Mouse (Mus musculus) R1 (cell line): Measurements from ENCODE around the gene Fxyd1.

Experiments
- DNase-seq: peaks from one replicate; pipeline ENCODE4 v3.0.0-alpha.2; 2018; ENCODE audit warnings: low read depth, low spot score

Gene Fxyd1

GRCm38 (mm10) chr7:31057071-31057470, at the start of gene Fxyd1:
Fxyd1 (minus strand) TSS chr7:31057199.
- no peak for DNase-seq

GRCm38 (mm10) chr7:31106166-31106565, 49.2 kb upstream of the Fxyd1 start:
- no peak for DNase-seq

DNA sequence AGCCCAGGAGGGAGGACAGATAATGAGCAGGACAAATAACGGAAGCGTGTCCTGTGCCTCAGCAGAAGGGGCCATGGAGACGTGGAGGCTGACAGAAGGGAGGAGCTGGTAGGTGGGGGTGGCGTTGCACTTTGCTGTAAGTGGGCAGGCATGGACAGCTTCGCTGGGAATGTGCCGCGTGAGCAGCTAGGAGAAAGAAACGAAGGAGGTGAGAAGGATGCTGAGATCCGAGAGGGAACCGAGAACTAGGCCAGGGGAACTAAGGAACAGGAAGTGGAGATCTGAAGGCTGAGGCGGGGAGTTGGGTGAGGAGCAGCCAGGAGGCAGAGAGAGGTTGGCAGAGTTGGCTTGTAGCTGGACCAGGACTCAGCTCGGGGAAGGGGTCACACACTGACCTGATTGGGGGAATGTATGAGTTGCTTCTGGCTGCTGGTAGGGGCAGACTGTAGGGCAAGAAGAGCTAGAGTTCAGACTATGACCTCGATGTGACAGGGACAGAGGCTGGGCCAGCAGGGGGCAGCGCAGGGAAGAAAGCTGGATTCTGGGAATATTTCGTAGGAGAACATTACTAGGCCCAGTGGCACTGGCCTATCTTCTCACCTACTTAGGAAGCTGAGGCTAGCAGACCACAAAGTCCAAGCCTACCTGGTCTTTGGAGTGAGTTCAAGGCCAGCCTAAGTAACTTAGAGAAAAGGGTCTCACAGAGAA, 48.2 kb upstream of the Fxyd1 start:
- no peak for DNase-seq

DNA sequence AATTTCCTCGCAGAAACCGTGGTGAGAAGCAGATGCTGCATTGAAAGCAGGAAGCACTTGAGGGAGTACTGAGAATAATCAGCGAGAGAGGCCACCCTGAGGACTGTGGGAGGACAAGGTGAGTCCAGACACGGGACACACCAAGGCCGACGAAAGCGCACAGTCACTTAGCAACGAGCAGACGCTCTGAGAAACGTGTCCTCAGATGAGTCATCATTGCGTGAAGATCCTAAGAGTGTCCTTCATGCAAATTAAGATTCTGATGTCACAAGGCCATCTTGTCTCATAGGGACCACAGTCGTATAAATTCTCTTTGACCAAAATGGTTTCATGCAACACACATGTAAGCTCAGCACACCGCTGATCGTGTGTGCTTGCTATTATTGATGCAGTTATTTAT, 43.8 kb upstream of the Fxyd1 start:
- no peak for DNase-seq

- DNase-seq = peak; percentile 30
These were observed 42.6 kb upstream of the Fxyd1 start for GRCm38 (mm10) chr7:31099612-31099982.

DNA sequence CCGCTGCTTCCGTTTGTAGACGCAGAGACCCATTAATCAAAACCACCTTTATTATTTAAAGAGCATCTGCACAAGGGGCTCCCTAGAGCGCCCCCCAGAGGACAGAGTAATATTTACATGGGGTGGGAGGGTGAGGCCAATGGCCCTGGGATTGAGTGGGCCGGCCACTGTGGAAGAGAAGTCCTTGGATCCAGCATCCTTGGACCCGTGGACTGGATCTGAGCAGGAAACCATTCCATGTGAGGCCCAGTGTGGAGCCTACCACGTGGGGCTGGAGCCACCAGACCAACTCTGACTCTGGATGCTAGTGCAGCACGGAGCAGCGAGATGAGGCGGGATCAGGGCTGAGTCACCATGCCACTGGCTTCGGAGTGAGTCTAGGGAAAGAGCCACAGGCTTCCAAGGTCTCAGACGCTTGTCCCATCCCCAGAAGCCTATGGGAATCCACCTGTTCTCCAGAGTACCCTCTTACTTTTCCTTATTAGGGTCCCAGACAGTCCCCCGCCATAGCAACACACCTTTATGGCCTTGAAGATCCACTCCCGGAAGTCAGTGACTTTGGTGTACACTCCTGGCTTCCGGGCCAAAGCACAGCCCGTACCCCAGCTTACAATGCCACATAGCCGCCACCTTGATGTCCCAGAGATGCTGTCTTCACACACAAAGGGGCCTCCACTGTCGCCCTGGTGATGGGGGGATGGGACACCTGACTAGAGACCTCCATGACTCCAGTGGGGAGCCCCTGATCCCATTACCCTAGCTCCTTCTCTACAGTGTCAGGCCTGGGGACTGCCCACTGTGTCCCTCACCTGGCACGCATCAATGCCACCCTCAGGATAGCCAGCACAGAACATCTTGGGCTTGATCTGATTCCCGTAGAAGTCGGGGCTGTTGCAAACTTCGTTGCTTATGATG, 42.0 kb upstream of the Fxyd1 start:
- DNase-seq = peak; percentile 60

GRCm38 (mm10) chr7:31097583-31098248, 40.7 kb upstream of the Fxyd1 start:
- DNase-seq = peak; percentile 93

- no peak for DNase-seq
These were observed 40.0 kb upstream of the Fxyd1 start for GRCm38 (mm10) chr7:31096892-31097564.

- peak; percentile 34 for DNase-seq
These were observed 37.9 kb upstream of the Fxyd1 start for GRCm38 (mm10) chr7:31094774-31095501.

DNA sequence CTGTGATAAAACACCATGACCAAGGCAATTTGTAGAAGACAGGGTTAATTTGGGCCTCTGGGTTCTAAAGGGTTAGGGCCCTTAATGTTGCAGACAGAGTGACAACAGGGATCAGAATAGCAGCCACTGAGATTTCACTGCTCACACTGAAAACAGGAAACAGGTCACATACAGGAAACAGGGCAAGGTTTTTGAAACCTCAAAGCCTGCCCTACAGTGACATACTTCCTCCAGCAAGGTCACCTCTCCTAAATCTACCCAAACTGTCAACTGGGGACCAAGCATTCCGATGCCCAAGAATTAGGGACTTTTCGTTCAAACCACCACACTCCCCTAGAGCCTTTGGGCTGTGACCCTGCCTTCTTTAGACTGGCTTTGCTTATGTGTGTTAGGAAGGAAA, 32.7 kb upstream of the Fxyd1 start:
- no peak for DNase-seq

DNA sequence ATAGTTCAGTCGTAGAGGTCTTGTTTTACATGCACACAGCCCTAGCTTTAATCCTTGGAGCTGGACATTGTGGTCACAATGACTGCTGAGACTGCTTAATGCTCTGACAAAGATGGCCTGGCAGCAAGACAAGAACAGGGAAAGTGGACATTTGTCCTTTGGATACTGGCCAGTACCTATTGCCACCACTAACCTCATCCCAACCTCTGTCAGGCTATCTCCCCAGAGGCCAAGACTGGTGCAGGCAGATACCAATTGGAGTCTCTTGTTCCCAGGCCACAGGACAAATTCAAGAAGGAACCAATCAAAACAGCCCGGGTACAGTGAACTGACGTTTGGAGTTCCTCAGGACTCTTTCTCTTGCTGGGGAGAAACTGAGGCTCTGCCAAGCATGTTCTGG, 31.2 kb upstream of the Fxyd1 start:
- no peak for DNase-seq

GRCm38 (mm10) chr7:31087262-31087661, 30.3 kb upstream of the Fxyd1 start:
- no peak for DNase-seq

DNA sequence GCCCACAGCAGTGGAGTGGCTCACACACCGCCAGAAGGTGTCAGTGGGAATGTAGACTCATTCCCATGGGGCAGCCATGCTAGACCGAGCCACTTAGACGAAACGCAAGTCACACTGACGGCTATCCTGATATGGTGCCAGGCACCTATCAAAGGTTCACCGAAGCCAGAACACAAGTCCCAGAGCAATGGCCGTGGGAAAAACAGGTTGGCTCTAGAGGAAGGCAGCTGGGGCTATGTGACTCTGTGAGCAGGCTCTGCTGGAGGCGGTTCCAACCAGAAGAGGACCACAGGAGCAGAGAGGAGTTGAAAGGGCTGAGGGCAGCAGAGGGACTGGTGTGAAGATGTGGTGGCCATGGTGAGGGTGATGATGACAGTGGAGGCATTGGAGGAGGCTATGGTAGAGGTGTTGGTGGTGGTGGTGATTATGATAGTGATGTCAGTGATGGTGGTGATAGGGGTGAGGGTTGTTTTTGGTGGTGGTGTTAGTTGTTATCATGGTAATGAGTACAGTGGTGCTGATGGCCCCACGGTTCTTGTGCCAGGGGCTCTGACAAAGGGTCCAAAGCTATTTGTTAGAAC, 29.3 kb upstream of the Fxyd1 start:
- DNase-seq = no peak

DNA sequence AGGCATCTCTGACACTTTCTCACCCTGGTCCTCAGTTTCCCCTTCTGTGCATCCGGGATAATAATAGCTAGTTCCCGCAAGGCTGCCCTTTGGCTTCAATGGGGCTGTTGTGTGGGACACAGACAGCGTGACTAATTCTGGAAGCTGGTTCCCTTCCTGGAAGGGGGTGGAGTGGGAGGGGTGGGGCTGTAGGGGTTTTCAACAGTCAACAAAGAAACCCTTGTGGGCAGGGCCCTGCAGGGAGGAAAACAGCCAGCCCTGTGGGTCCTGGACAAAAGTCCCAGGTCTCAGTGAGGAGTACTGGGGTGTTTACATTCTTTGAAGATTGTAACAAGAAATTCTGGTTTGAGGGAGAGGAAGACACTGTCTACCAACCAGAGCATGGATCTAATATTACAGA, 28.2 kb upstream of the Fxyd1 start:
- DNase-seq = peak; percentile 44

GRCm38 (mm10) chr7:31084140-31084539, 27.1 kb upstream of the Fxyd1 start:
- DNase-seq = no peak

DNA sequence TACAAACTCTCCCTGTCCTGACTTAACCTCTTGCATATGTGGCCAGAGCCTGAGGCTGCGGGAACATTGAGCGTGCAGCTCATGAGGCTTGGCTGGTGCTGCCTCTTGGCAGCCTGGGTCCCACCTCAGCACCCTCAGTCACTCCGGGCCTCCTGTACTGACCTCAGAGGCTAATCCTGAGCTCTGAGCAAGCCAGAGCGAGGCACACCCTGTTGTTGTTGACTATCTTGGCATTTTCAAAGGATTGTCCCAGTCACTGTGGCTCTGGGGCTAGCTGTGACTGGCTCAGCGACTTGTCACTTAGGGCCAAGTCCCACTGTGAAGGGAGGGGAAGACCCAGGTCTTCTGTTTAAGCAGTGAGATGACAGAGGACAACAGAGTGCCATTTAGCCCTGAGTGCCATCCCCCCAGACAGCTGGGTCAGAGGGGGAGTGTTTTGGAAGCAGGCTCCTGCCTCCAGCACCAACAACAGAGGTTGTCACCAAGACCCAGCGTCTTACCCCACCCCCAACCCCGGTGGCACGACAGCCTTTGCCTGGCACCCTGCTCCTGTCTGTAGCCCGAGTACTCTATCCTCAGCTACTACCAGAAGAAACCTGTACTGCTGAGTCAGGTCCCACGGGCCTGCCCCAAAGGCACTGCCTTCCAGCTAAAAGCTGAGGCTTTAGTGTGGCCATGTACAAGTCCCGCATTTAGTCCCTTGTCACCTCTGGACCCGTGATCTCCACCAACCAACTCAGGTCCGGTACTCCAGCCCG, 26.0 kb upstream of the Fxyd1 start:
- no peak for DNase-seq

GRCm38 (mm10) chr7:31082106-31082505, 25.1 kb upstream of the Fxyd1 start:
- no peak for DNase-seq

DNA sequence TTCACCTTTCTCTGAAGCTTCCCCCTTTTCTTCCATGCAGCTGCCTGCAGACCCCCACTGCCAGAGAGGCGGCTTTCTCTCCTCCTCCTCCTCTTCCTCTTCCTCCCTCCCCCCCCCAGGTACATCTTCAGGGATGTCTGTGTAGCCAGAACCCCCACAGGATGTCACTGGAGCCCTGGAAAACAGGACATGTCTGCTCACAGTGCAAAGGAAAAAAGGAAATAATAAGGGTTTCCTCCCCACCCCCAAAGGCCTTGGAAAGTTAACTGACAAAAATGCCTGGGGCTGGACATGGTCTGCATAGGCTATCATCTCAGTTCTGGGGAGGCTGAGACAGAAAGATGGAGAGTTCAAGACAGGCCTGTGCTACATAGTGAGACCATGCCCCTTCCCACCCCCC, 24.1 kb upstream of the Fxyd1 start:
- DNase-seq = no peak

DNA sequence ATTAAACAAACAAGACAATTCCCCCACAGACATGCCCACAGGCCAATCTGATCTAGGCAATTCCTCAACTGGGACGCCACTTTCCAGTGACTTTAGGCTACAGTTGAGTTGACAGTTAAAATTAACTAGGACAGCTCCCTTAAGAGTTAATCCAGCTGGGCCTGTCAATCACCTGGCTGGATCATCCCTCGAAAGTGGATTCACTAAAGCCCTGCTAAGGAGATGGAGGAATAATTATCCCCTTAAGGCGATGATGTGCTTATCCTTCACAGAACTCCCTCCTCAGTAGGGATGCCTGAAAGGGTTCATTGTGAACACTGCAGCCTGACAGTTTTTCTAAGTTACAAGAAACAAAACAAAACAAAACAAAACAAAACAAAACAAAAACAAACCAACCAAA, 23.6 kb upstream of the Fxyd1 start:
- DNase-seq = no peak

DNA sequence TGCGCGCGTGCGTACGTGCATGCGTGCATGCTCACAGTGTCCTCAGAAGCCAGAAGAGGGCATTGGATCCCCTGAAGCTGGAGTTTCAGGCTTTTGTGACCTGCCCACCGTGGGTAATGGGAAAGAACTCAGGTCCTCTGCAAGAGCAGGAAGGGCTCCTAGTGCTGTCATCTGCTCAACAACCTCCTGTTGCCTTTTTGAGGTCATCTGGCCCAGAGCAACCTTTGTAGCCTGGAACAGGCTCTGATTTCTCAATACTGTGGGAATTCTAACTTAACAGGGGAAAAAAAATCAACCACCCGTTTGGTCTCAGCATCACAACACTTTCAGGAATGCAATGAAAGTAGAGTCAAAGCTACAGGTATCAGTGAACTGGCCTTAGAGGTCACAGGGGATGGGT, 22.7 kb upstream of the Fxyd1 start:
- DNase-seq = no peak
